Mouse (Mus musculus) limb, embryonic 11.5 days (tissue): ENCODE results near the gene Rapgef3. TPM values are rescaled to one million over a fixed set of nuclear protein-coding genes. Genes with fewer than 3 reads are reported as not detected.

ENCODE experiments used
- ATAC-seq: fragments of 200-750 bp; cut with Nextera tagmentation; 2 replicates; pipeline ENCODE4 v1.8.0; 2017; ENCODE audit warnings: low read depth; ENCODE audit not compliant: insufficient number of reproducible peaks, low FRiP score, low TSS enrichment
- DNase-seq: peaks from one replicate; pipeline ENCODE4 v3.0.0-alpha.2; 2015; ENCODE audit warnings: low spot score
- H3K27ac ChIP-seq: fragments of 300-500 bp; sonication (generic); replicated peaks from 2 replicates; pipeline ENCODE4 v1.5.1; 2014; ENCODE audit warnings: low read depth, mild to moderate bottlenecking, low read length
- H3K27me3 ChIP-seq: fragments of 300-500 bp; sonication (generic); 2 replicates; pipeline ENCODE4 v1.6.1; 2014; ENCODE audit warnings: mild to moderate bottlenecking, low read length, mixed read lengths; ENCODE audit not compliant: control insufficient read depth, insufficient read depth
- H3K36me3 ChIP-seq: fragments of 300-500 bp; sonication (generic); 2 replicates; pipeline ENCODE4 v1.6.1; 2014; ENCODE audit warnings: mild to moderate bottlenecking, low read length, moderate library complexity, mixed read lengths; ENCODE audit not compliant: control insufficient read depth, insufficient read depth
- H3K4me1 ChIP-seq: fragments of 300-500 bp; sonication (generic); 2 replicates; pipeline ENCODE4 v1.6.1; 2014; ENCODE audit warnings: low read length, mixed read lengths; ENCODE audit not compliant: control insufficient read depth, insufficient read depth
- H3K4me2 ChIP-seq: fragments of 300-500 bp; sonication (generic); 2 replicates; pipeline ENCODE4 v1.6.1; 2014; ENCODE audit warnings: low read depth, mild to moderate bottlenecking, moderate library complexity; ENCODE audit not compliant: severe bottlenecking
- H3K4me3 ChIP-seq: fragments of 300-500 bp; sonication (generic); 2 replicates; pipeline ENCODE4 v1.5.1; 2014; ENCODE audit warnings: low read depth, low read length
- H3K9ac ChIP-seq: fragments of 300-500 bp; sonication (generic); 2 replicates; pipeline ENCODE4 v1.6.1; 2014; ENCODE audit warnings: mild to moderate bottlenecking, low read length
- H3K9me3 ChIP-seq: fragments of 300-500 bp; sonication (generic); 2 replicates; pipeline ENCODE4 v1.6.1; 2016; ENCODE audit warnings: low read length; ENCODE audit not compliant: control insufficient read depth
- WGBS: fragments of 180-500 bp; shearing (Covaris S2); extraction: QIAGEN DNeasy Blood & Tissue Kit; methylation state at CpG from one replicate; pipeline ENCODE4 v1.1.7; 2014; 5-methylcytosine and 5-hydroxymethylcytosine counted together
- polyA plus RNA-seq: library from polyadenylated mRNA; unstranded; fragments of >200 nt; fragmentation: Nextera tagmentation; extraction: Ambion mirVana; gene quantifications from 2 replicates; pipeline ENCODE4 v1.2.1, GENCODE M21; 2014

The Rapgef3 gene
- polyA plus RNA-seq, 1 experiment from 2014 or later: 3.9 TPM

DNA sequence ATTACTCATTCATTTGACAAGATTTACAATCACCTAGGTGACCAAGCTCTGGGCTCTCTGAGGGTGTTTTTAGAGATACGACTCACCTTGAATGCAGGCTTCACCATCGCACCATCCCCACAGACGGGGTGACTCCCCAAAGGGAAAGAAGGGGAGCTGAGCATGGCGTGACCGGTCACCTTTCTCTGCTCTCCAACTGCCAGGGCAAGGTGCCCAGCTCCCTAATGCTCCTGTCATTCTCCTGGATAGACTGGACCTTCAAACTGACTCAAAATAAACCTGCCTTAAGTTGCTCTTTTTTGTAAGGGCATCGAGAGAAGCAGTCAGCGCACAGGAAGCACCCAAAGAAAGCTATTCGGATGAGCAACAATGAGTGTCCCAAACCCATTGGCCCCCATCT is 2.5 kb upstream of the Rapgef3 start:
- H3K27me3 ChIP-seq: peaks cover 6% of the 10 kb centered on the region
- no peak for ATAC-seq
- H3K4me1 ChIP-seq: peaks cover 30% of the 10 kb centered on the region
- no peak for DNase-seq
- no peak overlapping the region for H3K9ac ChIP-seq
- WGBS: 68% methylated on average over 8 of the region's 8 CpGs
- H3K36me3 ChIP-seq: no peaks in the 10 kb centered on the region
- no peak overlapping the region for H3K27ac ChIP-seq
- H3K4me3 ChIP-seq: no peak overlapping the region
- H3K9me3 ChIP-seq: no peaks in the 10 kb centered on the region; the same call in 1 of the 2 replicates
- no peak overlapping the region for H3K4me2 ChIP-seq

DNA sequence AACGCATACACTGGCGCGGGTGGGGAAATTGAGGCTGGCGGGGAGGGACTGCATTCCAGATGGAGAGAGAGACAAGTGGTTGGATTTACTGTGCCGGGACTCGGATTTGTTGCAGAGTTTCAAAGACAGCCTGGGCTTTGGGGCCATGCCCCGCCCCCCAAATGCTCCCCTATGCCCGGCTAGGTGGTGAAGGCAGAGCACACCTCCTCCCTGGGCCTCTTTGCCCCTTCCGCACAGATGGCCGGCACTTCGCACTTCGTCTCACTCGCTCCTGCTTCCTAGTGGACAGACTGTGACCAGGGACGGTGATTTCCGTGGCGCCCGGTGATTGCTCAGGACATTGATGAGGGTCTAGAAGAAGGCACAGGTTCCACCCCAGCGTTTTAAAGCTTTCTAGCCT is 420 bp upstream of the Rapgef3 start:
- H3K4me1 ChIP-seq: peaks cover 29% of the 10 kb centered on the region
- peak overlapping the region; percentile 37 for H3K4me3 ChIP-seq
- peak; percentile 66 for DNase-seq
- H3K27ac ChIP-seq: no peak overlapping the region
- WGBS: 0% methylated on average over 18 of the region's 18 CpGs
- H3K36me3 ChIP-seq: no peaks in the 10 kb centered on the region
- ATAC-seq: peak; percentile 45
- peaks cover 6% of the 10 kb centered on the region for H3K27me3 ChIP-seq
- peak overlapping the region; percentile 55 for H3K9ac ChIP-seq
- peak overlapping the region; percentile 59 for H3K4me2 ChIP-seq
- H3K9me3 ChIP-seq: no peaks in the 10 kb centered on the region; the same call in 1 of the 2 replicates

DNA sequence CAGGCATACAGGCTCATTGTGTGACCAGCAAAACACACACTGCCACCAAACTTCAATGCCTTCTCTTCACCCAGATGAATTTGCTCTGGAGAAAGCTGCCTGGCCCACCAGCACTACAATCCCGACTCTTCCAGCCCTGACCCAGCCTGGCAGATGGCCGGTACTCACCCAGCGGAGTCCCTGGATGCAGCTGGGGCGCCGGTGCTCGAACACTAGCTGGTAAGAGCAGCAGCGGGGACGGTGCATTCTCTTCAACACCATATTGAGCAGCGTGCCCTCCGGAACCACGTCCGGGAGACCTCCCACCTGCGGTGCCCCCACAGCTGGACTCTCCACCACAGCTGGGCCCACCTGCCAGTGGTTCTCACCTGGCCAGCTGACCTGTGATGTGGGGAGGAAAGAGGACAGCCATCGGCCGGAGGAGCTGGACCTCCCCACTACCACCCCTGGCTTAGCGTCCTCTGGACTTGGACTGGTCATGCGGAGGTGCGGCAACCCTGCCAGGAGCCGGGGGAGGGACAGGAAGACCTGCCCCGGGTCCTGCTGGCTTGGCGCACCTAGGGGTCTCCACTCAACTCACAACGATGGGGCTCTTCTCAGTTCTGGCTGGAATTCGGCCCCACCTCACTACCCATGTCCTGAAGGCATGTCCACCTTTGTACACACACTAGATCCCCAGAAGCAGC is 1.0 kb downstream of the Rapgef3 start:
- Histone ChIP-seq H3K27ac (no peak overlapping the region), H3K4me3 (peak overlapping the region; percentile 37), H3K4me1 (peaks cover 31% of the 10 kb centered on the region), H3K4me2 (peak overlapping the region; percentile 59), H3K9me3 (no peaks in the 10 kb centered on the region; the same call in 1 of the 2 replicates), H3K36me3 (no peaks in the 10 kb centered on the region), H3K9ac (no peak overlapping the region), H3K27me3 (peaks cover 6% of the 10 kb centered on the region)
- ATAC-seq (no peak), DNase-seq (no peak)
- WGBS: 5% methylated on average over 23 of the region's 23 CpGs

DNA sequence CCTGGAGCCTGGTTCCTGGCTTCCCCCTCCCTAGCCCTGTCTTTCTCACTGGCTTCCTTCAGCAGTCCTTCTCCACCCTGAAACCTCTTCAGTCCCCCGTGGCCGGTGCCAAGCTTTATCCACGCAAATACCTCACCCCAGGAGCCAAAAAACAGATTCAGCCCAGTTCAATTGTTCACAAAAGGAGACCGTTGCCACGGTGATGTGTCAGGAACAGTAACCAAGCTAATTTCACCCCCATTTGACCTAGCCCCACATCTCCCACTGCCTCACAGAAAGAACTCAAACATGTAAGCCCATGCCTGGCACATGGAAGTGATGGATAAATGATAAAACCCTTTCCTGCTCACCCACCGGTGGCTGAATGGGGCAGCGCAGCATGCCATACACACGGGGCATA is 1.6 kb downstream of the Rapgef3 start:
- H3K4me3 ChIP-seq: peak overlapping the region; percentile 37; the same call in 1 of the 2 replicates
- ATAC-seq: no peak
- H3K27me3 ChIP-seq: peaks cover 6% of the 10 kb centered on the region
- no peaks in the 10 kb centered on the region; the same call in 1 of the 2 replicates for H3K9me3 ChIP-seq
- 32% methylated on average over 8 of the region's 8 CpGs for WGBS
- H3K36me3 ChIP-seq: no peaks in the 10 kb centered on the region
- no peak for DNase-seq
- no peak overlapping the region for H3K9ac ChIP-seq
- H3K27ac ChIP-seq: no peak overlapping the region
- peak overlapping the region; percentile 59 for H3K4me2 ChIP-seq
- H3K4me1 ChIP-seq: peaks cover 31% of the 10 kb centered on the region

DNA sequence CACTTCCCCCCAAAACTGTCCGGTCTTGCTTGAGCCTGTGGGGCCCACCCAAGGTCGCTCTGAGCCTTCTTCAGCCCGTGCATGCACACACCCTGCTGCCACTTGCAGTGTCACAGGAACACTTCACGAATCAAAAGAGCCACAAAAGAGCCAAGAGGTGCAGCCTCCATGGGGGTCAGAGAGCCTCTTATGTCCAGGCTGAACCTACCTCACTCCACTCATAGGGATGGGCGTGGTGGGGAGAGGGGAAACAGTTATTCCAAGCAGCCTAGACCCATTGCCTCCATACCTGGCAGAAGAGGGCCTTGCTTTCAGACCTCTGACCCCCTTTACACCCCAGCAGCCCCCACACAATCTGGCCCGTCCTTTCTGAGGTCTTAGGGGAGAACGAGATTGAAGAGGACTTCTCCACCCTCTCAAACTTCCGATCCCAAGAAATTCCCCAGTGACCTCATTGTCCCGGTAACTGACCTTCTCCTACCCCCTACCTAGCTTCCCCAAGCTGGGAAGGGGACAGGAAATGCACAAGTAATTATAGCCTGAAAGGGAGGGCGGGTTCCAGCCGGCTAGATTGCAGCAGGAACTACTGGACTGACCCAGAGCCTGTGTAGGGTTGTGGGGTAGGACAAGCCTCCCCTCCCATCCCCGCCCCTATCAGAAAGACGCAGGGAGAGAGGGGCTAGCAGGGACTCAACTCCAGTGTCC is 2.5 kb downstream of the Rapgef3 start:
- Histone ChIP-seq H3K4me2 (no peak overlapping the region), H3K4me1 (peaks cover 31% of the 10 kb centered on the region), H3K9me3 (no peaks in the 10 kb centered on the region), H3K27me3 (peaks cover 6% of the 10 kb centered on the region), H3K36me3 (no peaks in the 10 kb centered on the region), H3K9ac (no peak overlapping the region), H3K27ac (no peak overlapping the region), H3K4me3 (no peak overlapping the region)
- DNase-seq: no peak
- ATAC-seq: no peak
- WGBS: 28% methylated on average over 13 of the region's 13 CpGs

DNA sequence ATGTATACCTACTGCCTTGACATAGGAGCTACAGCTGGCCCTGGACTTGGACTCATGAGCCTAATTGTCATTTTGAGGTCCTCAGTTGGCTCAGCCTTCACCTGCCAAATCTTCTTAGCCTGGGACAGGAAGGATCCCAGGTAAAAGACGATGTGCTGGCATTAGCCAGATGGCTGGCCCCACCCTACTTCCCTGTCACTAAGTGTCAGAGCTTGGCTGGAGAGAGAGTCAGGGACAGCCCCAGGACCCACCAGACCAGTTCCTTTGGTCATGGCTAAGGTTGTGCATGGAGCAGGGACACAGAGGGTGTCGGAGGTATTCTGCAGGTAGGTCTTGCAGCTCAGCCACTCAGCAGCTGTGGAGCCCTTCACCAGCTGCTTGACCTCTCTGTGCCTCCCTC is 3.2 kb downstream of the Rapgef3 start:
- 62% methylated on average over 2 of the region's 2 CpGs for WGBS
- no peak overlapping the region for H3K4me3 ChIP-seq
- DNase-seq (no peak), ATAC-seq (no peak)
- no peak overlapping the region for H3K9ac ChIP-seq
- H3K27me3 ChIP-seq: peaks cover 6% of the 10 kb centered on the region
- H3K36me3 ChIP-seq: no peaks in the 10 kb centered on the region
- H3K4me2 ChIP-seq: no peak overlapping the region
- peaks cover 31% of the 10 kb centered on the region for H3K4me1 ChIP-seq
- no peak overlapping the region for H3K27ac ChIP-seq
- no peaks in the 10 kb centered on the region for H3K9me3 ChIP-seq

DNA sequence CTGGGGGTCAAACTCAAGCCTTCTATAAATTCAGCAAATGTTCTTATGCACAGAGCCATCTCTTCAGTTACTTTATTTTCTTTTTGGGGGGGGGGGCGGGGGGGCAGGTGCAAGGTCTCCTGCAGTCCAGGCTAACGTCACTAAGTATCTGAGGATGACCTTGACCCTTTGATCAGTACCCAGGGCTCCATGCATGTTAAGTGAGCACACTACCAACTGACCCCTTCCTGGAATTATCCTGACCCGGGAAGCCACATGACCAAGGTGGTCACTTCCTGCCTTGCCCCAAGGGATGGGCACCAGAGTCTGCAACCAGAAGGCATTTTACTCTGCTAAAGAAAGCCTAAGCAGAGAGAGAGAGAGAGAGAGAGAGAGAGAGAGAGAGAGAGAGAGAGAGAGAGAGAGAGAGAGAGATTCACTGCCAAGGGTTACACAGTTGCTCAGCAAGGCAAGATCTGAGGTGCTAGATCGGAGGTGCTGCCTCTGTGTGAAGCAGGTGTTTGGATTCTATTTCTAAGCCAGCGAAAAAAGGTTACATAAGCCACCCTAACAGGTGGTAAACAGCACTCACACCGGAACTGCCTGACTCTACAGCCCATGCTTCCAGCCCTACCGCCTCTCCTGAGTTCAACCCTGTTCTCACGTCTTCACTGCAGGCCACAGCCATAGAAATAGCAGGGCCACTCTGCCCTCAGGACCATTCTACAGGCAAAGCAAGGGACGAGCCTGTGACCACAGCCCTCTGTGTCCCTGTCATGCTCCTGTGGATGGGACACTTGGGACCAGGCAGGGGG is 4.3 kb downstream of the Rapgef3 start:
- Histone ChIP-seq H3K27ac (no peak overlapping the region), H3K4me3 (no peak overlapping the region), H3K27me3 (peaks cover 6% of the 10 kb centered on the region), H3K4me1 (peaks cover 31% of the 10 kb centered on the region), H3K36me3 (no peaks in the 10 kb centered on the region), H3K9ac (no peak overlapping the region), H3K4me2 (no peak overlapping the region), H3K9me3 (no peaks in the 10 kb centered on the region)
- DNase-seq (no peak), ATAC-seq (no peak)
- 60% methylated on average over 9 of the region's 9 CpGs for WGBS

DNA sequence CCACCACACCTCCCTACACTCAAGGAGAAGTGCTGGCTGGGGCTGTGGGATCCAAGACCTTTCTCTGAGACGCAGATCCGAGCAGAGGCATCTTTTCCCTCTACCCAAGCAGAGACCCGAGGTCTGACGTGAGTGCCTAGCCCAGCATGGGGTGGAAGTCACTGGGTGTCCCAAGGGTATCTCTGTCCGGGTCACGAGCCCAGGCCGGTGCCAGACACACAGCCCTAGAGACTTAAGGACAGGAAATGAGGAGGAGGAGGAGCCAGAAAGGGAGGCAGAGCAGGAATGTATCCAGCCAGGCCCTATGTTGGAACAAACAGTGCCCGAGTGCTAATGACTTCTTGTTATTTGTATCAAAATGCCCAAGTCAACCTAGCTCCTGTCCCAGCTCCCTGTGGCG is 5.0 kb downstream of the Rapgef3 start:
- ATAC-seq (no peak), DNase-seq (no peak)
- Histone ChIP-seq H3K4me3 (no peak overlapping the region), H3K9me3 (no peaks in the 10 kb centered on the region), H3K27ac (no peak overlapping the region), H3K4me2 (no peak overlapping the region), H3K9ac (no peak overlapping the region), H3K4me1 (peaks cover 28% of the 10 kb centered on the region), H3K27me3 (peaks cover 6% of the 10 kb centered on the region), H3K36me3 (no peaks in the 10 kb centered on the region)
- WGBS: 55% methylated on average over 9 of the region's 9 CpGs
